Mouse (Mus musculus): ENCODE measurements around the gene Btbd11. TPM values are rescaled to one million over a fixed set of nuclear protein-coding genes. Genes with fewer than 3 reads are reported as not detected.

Gene Btbd11
- polyA plus RNA-seq, 1 experiment from 2014 or later, result 7.4 TPM

DNA sequence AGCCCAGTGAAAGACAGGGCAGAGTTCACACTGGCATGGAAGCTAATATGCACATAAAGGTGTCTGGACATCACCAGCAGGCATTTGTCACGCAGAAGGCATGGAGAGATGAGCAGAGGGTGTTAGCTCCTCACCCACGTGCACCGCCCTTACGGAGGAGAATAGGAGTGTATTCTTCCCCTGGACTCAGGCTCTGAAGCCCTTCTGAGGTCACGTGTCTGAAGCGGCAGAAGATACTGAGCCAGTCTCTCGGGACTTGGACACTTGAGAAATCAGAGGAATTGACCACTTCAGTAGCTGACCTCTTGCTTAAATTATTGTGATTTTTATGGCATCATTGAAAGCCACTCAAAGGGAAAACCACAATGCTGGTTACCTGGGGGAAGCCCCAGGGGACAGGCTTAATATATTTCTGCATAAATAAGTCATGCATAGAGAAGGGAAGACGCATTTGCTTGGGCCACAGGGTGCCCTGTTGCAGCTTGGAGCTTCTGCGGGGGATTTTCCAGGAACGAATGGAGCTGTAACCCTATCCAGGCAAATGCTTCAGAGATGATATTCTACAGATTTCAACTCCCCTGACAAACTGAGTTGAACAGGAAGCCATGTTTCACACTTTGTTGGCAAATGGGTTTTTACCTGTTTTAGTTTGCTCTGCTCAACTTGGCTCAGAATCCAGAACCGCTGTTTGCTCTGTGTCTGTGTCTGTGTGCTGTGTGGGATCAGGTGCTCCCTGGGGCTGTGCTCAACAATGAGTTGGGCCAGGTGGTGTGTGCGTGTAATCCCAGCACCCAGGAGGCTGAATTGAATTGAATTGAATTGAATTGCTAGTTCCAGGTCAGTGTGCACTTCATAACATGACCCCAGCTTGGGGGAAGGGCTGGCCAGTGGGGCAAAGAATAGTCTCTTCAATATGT is 231.1 kb downstream of the Btbd11 start:
- 72% methylated on average over 12 of the region's 12 CpGs for WGBS
- no peak for ATAC-seq (ENCODE audit: insufficient number of reproducible peaks, low FRiP score, low TSS enrichment, low read depth)
- no peak overlapping the region for H3K4me2 ChIP-seq
- H3K9ac ChIP-seq, result no peak overlapping the region
- H3K27me3 ChIP-seq, result no peaks in the 10 kb centered on the region
- no peaks in the 10 kb centered on the region for H3K4me1 ChIP-seq
- H3K9me3 ChIP-seq, result no peaks in the 10 kb centered on the region
- no peaks in the 10 kb centered on the region for H3K36me3 ChIP-seq
- no peak overlapping the region for H3K27ac ChIP-seq
- no peak overlapping the region for H3K4me3 ChIP-seq

DNA sequence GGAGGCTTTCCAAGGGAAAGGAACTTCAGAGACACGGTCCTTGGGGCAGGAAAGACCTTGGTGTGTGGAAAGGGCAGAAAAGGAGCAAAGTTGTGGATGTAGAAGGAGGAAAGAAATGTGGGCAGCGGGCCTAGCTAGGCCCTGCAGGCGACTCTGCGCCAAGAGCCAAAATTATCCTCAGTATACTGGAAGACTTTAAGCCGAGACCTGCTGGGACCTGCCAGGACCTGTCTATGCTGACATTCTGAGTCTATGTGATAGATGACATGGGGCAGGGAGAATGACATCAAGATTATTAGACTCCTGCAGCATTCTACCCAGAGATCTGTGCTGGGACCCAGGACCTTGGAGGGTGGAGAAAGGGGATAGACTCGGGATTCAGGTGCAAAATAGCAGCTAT is 234.5 kb downstream of the Btbd11 start:
- Histone ChIP-seq H3K9me3 (no peaks in the 10 kb centered on the region), H3K4me1 (peaks cover 6% of the 10 kb centered on the region; the same call in 1 of the 2 replicates), H3K4me2 (no peak overlapping the region), H3K27me3 (no peaks in the 10 kb centered on the region), H3K4me3 (no peak overlapping the region), H3K36me3 (no peaks in the 10 kb centered on the region), H3K9ac (no peak overlapping the region), H3K27ac (no peak overlapping the region)
- no peak for ATAC-seq (ENCODE audit: insufficient number of reproducible peaks, low FRiP score, low TSS enrichment, low read depth)
- 70% methylated on average over 6 of the region's 6 CpGs for WGBS

DNA sequence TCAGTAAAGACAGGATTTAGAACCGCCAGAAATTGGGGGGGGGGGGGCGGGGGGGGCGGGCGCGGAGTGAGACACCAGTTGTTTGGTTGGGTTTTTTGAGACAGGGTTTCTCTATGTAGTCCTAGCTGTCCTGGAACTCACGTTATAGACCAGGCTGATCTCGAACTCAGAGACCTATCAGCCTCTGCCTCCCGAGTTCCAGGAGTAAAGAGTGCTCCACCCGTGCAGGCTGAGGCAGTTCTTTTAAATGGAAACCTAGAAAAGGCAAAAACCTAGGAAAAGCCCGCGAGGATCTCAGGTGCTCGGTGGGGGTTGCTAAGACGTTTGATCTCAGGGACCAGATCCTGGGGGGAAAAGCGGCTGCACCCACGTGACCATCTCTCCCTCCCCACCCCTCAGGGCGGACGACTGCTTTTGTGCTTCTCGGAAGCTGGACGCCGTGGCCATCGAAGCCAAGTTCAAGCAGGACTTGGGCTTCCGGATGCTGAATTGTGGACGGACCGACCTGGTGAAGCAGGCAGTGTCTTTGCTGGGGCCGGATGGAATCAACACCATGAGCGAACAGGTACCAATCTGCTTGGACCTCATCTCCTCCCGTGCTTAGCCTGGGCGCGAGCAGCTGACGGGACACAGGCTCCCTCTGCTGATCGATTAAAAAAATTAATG is 238.0 kb downstream of the Btbd11 start:
- Histone ChIP-seq H3K36me3 (no peaks in the 10 kb centered on the region), H3K27me3 (no peaks in the 10 kb centered on the region), H3K9me3 (no peaks in the 10 kb centered on the region), H3K4me1 (peaks cover 6% of the 10 kb centered on the region; the same call in 1 of the 2 replicates), H3K4me2 (peak overlapping the region; percentile 85), H3K9ac (peak overlapping the region; percentile 33; the same call in 1 of the 2 replicates), H3K4me3 (peak overlapping the region; percentile 46), H3K27ac (no peak overlapping the region)
- no peak for ATAC-seq (ENCODE audit: insufficient number of reproducible peaks, low FRiP score, low TSS enrichment, low read depth)
- WGBS, result 5% methylated on average over 31 of the region's 31 CpGs

DNA sequence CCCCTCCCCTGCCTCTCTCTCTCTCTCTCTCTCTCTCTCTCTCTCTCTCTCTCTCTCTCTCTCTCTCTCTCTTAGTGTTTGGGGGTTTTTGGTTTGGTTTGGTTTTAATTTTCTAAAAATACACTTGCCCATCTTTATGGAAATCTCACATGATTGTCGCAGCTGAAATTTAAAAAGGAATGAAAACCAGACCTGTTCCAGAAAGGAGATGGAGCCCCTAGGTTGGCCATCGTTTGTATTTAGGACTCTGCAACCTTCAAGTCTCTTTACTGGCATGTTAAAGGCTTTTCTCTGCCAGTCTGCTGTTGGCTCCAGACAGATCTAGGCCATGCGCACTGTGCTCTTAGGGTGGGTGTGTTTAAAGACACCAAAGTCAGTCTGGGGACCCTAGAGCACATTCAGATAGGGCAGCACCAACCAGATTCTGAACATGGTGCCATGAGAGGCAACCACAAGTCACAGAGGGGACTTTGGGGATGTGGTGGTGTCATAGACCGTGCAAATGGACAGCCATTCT is 238.6 kb downstream of the Btbd11 start:
- WGBS, result 46% methylated on average over 4 of the region's 4 CpGs
- no peaks in the 10 kb centered on the region for H3K27me3 ChIP-seq
- no peaks in the 10 kb centered on the region for H3K9me3 ChIP-seq
- H3K9ac ChIP-seq, result no peak overlapping the region
- peaks cover 6% of the 10 kb centered on the region; the same call in 1 of the 2 replicates for H3K4me1 ChIP-seq
- no peak for ATAC-seq (ENCODE audit: insufficient number of reproducible peaks, low FRiP score, low TSS enrichment, low read depth)
- peak overlapping the region; percentile 85; the same call in 1 of the 2 replicates for H3K4me2 ChIP-seq
- H3K4me3 ChIP-seq, result peak overlapping the region; percentile 46
- H3K36me3 ChIP-seq, result no peaks in the 10 kb centered on the region
- H3K27ac ChIP-seq, result no peak overlapping the region

DNA sequence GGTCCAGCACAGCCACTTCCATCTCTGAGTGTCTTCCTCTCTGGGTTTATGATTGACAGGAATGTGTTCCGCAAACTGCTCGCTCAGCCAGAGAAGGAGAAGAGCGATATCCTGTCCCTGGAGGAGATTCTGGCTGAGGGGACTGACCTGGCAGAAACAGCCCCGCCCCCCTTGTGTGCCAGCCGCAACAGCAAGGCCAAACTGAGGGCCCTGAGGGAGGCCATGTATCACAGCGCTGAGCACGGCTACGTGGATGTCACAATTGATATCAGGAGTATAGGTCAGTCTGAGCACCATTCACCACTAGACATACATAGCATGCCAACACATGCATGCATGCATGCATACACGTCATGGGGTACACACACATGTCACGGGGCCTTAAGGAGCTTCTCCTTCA is 245.4 kb downstream of the Btbd11 start:
- H3K27me3 ChIP-seq, result no peaks in the 10 kb centered on the region
- H3K4me2 ChIP-seq, result no peak overlapping the region
- WGBS, result 85% methylated on average over 10 of the region's 10 CpGs
- no peaks in the 10 kb centered on the region for H3K36me3 ChIP-seq
- no peak overlapping the region for H3K4me3 ChIP-seq
- ATAC-seq (ENCODE audit: insufficient number of reproducible peaks, low FRiP score, low TSS enrichment, low read depth), result no peak
- H3K9ac ChIP-seq, result no peak overlapping the region
- peaks cover 10% of the 10 kb centered on the region; the same call in 1 of the 2 replicates for H3K4me1 ChIP-seq
- H3K27ac ChIP-seq, result no peak overlapping the region
- no peaks in the 10 kb centered on the region for H3K9me3 ChIP-seq

DNA sequence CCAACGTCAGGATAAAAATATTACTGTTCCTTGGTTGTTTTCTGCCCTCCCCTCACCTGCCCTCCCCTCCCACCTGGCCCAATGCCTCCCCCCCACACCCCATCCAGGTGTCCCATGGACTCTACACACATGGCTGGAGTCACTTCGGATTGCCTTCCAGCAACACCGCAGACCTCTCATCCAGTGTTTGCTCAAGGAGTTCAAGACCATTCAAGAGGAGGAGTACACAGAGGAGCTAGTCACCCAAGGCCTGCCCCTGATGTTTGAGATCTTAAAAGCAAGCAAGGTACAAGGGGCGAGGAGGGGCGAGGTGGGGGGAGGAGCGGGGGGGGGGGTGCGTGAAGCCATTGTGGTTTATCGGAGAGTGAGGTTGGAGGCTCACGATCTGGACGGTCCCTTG is 247.0 kb downstream of the Btbd11 start:
- 89% methylated on average over 10 of the region's 10 CpGs for WGBS
- no peaks in the 10 kb centered on the region for H3K27me3 ChIP-seq
- no peak overlapping the region for H3K4me2 ChIP-seq
- no peaks in the 10 kb centered on the region for H3K9me3 ChIP-seq
- H3K36me3 ChIP-seq, result no peaks in the 10 kb centered on the region
- no peak for ATAC-seq (ENCODE audit: insufficient number of reproducible peaks, low FRiP score, low TSS enrichment, low read depth)
- H3K27ac ChIP-seq, result no peak overlapping the region
- H3K4me1 ChIP-seq, result peaks cover 10% of the 10 kb centered on the region; the same call in 1 of the 2 replicates
- no peak overlapping the region for H3K4me3 ChIP-seq
- H3K9ac ChIP-seq, result no peak overlapping the region

DNA sequence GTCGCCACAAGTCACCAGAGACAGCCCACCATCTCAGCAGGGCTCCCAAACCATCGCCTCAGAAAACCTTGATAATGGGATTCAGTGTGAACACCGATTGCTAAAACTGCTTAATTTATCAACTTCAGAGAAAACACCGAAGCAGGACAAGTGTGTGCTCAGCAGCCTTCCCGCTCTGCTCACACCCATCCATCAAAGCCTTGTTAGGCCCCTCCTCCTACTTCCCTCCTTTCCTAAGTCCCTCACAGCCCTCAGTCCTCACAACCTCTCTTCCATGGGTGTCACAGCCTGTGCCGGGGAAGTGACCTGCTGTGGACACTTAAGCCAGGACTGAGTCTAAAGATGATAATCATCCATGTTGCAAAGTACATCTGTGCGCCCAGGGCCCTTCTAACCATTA is 251.0 kb downstream of the Btbd11 start:
- Histone ChIP-seq H3K4me1 (peaks cover 10% of the 10 kb centered on the region; the same call in 1 of the 2 replicates), H3K9me3 (no peaks in the 10 kb centered on the region), H3K36me3 (no peaks in the 10 kb centered on the region), H3K9ac (no peak overlapping the region), H3K4me3 (no peak overlapping the region), H3K27me3 (no peaks in the 10 kb centered on the region), H3K27ac (no peak overlapping the region), H3K4me2 (no peak overlapping the region)
- no peak for ATAC-seq (ENCODE audit: insufficient number of reproducible peaks, low FRiP score, low TSS enrichment, low read depth)
- 44% methylated on average over 7 of the region's 7 CpGs for WGBS

DNA sequence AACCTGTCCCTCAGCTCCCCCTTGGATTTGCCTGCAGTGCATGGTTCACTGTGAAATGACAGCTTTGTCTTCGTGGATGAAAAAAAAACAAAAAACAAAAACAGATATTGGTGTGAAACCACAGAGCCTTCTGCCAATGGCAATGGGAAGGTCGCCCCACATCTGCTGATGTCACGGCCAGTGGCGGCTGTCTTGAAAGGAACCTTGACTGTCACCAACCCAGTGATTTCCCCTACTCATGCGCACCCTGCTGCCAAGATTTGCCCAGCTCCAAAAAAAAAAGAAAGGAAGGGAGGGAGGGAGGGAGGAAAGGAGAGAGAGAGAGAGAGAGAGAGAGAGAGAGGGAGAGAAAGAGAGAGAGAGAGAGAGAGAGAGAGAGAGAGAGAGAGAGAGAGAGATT is 251.5 kb downstream of the Btbd11 start:
- H3K4me1 ChIP-seq, result peaks cover 10% of the 10 kb centered on the region; the same call in 1 of the 2 replicates
- H3K27me3 ChIP-seq, result no peaks in the 10 kb centered on the region
- 76% methylated on average over 5 of the region's 5 CpGs for WGBS
- H3K36me3 ChIP-seq, result no peaks in the 10 kb centered on the region
- no peak for ATAC-seq (ENCODE audit: insufficient number of reproducible peaks, low FRiP score, low TSS enrichment, low read depth)
- no peak overlapping the region for H3K4me3 ChIP-seq
- no peak overlapping the region for H3K4me2 ChIP-seq
- H3K27ac ChIP-seq, result no peak overlapping the region
- H3K9me3 ChIP-seq, result no peaks in the 10 kb centered on the region
- no peak overlapping the region for H3K9ac ChIP-seq

DNA sequence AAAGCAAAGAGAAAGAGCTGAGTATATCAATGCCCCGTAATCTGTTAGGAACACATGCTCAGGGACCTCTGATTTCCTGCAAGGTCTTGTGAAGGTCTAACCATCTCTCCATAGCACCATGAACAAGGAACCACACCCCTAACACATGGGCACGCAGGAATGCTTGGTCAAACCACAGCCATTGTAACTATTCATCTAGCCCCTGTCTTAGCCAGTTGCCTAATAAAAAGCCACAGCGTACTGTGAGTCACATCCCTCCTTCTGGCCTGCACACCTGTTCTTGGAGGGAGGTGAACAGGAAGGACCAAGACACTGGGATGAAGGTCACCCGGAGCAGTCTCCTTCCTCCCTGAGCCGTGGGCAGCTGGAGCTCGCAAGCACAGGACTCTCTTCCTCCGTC is 253.0 kb downstream of the Btbd11 start:
- WGBS, result 71% methylated on average over 7 of the region's 7 CpGs
- ATAC-seq (ENCODE audit: insufficient number of reproducible peaks, low FRiP score, low TSS enrichment, low read depth), result no peak
- Histone ChIP-seq H3K9ac (no peak overlapping the region), H3K36me3 (no peaks in the 10 kb centered on the region), H3K4me3 (no peak overlapping the region), H3K27ac (no peak overlapping the region), H3K4me1 (peaks cover 10% of the 10 kb centered on the region; the same call in 1 of the 2 replicates), H3K4me2 (no peak overlapping the region), H3K9me3 (no peaks in the 10 kb centered on the region), H3K27me3 (no peaks in the 10 kb centered on the region)

DNA sequence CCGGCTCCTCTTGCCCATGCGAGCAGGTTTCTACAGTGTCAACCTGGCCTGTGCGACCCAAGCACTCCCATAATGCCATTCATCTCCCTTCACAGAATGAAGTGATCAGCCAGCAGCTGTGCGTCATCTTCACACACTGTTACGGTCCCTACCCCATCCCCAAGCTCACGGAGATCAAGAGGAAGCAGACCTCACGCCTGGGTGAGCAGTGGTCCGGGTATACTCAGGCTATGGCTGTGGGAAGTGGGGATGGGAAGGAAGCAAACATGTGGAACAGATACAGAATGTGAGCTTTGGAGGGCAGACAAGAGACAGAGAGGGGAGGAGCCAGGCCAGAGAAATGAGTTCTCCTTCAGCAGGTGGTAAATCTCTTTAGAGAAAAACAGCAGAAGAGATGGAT is 253.8 kb downstream of the Btbd11 start:
- WGBS, result 74% methylated on average over 8 of the region's 8 CpGs

DNA sequence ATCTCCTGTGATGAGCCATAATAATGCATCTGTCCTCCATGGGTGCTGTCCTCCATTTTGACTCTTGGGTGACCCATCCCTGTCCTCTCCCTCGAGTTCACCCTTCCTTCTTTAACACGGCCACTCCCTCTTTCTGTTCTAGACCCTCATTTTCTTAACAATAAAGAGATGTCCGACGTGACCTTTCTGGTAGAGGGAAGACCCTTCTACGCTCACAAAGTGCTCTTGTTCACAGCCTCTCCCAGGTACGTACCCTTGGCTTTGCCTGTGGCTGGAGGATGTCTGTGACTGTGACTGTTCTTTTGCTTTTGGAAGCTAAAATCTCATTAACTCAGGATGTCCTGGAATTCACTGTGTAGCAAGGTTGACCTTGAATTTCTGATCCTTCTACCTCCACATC is 258.7 kb downstream of the Btbd11 start:
- no peak overlapping the region for H3K4me2 ChIP-seq
- H3K4me1 ChIP-seq, result peaks cover 7% of the 10 kb centered on the region
- no peak overlapping the region for H3K9ac ChIP-seq
- no peak overlapping the region for H3K27ac ChIP-seq
- H3K9me3 ChIP-seq, result no peaks in the 10 kb centered on the region
- ATAC-seq (ENCODE audit: insufficient number of reproducible peaks, low FRiP score, low TSS enrichment, low read depth), result no peak
- WGBS, result 81% methylated on average over 6 of the region's 6 CpGs
- no peaks in the 10 kb centered on the region for H3K27me3 ChIP-seq
- no peak overlapping the region for H3K4me3 ChIP-seq
- no peaks in the 10 kb centered on the region for H3K36me3 ChIP-seq

More for the DNA sequence above, 253.8 kb downstream of the Btbd11 start:
- H3K9me3 ChIP-seq, result no peaks in the 10 kb centered on the region
- H3K4me1 ChIP-seq, result peaks cover 10% of the 10 kb centered on the region; the same call in 1 of the 2 replicates
- no peak overlapping the region for H3K4me2 ChIP-seq
- H3K9ac ChIP-seq, result no peak overlapping the region
- no peak overlapping the region for H3K4me3 ChIP-seq
- no peaks in the 10 kb centered on the region for H3K27me3 ChIP-seq
- no peak overlapping the region for H3K27ac ChIP-seq
- no peaks in the 10 kb centered on the region for H3K36me3 ChIP-seq
- ATAC-seq (ENCODE audit: insufficient number of reproducible peaks, low FRiP score, low TSS enrichment, low read depth), result no peak

DNA sequence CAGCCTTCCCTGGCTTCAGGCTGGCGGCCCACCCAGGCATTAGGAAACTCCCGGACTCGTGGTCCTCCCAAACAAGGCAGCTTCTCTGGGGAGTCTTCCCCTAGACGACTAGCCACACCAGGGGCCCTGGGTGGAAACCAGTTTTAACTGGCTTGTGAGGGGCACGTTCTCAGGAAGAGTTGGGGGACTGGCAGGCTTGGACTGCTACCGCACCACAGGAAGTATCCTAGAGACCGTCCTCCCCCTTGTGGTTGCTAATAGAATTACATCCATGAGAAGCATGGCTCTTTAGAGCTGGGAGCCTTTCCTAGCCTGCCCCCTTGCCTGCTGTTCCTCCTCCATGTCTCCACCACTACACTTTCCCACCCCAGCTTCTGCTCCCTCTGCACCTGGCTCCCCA is 265.1 kb downstream of the Btbd11 start:
- Histone ChIP-seq H3K36me3 (no peaks in the 10 kb centered on the region), H3K27me3 (no peaks in the 10 kb centered on the region), H3K4me3 (no peak overlapping the region), H3K4me2 (0 out of 2 replicates have a peak overlapping the region, but pooled peaks have one; percentile 0), H3K9me3 (no peaks in the 10 kb centered on the region), H3K4me1 (peaks cover 11% of the 10 kb centered on the region), H3K9ac (no peak overlapping the region), H3K27ac (no peak overlapping the region)
- 26% methylated on average over 7 of the region's 7 CpGs for WGBS
- peak; percentile 53; the same call in 1 of the 2 replicates for ATAC-seq (ENCODE audit: insufficient number of reproducible peaks, low FRiP score, low TSS enrichment, low read depth)
